In the genomic region with DNA sequence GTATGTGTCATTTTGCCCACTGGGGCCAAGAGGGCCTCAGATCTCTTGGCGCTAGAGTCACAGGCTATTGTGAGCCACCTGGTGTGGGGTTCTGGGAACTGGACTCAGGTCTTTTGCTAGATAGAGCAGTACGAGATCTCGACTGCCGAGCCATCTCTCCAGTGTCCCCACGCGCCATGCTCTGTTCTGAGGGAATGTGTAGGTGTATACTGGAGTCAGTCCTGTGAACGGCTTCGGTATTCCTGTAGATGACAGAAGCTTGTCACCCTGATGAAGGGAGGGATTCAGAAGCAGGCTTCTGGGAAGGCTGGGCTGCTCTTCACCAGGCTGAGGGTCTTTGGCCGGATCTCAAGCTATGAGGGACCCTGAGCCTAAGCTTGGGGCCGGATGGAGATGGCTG, we compare ENCODE assay signal across 1 mouse cellular context. TPM values are rescaled to one million over a fixed set of nuclear protein-coding genes. Genes with fewer than 3 reads are reported as not detected.
"Had no signal": no experiment of that assay in that cellular context is flagged by ENCODE, and none has a peak within 500 bp of the region (broad histone marks: within the 10 kb centered on the region; RNA-seq: fewer than 3 reads in every experiment).

No protein-coding gene starts in this region.

RNA-seq across cellular contexts. Expression of gene Tmem181a, which starts 23.1 kb away (rescaled TPM):
- polyA plus RNA-seq: erythroblast, embryonic 14.5 days had no signal
